12 mouse cellular contexts compared by ENCODE assay signal in genomic region chr13:95774966-95775696, GRCm38 (mm10).
DNase-seq lines count a peak whose midpoint lies in the region; ATAC-seq lines count a peak whose summit lies in the region.
"Had no signal": no experiment of that assay in that cellular context is flagged by ENCODE, and none has a peak within 500 bp of the region (broad histone marks: within the 10 kb centered on the region; RNA-seq: fewer than 3 reads in every experiment).

No protein-coding gene starts in this region.

- H3K4me1 ChIP-seq in hindbrain, embryonic 14.5 days (replicated peaks; ENCODE audit: control insufficient read depth, insufficient read depth, low read length), result peaks cover 12% of the 10 kb centered on the region
- peaks cover 13% of the 10 kb centered on the region; the same call in 1 of the 2 replicates for H3K4me1 ChIP-seq in neural tube, embryonic 11.5 days (ENCODE audit: control insufficient read depth, insufficient read depth, low read length)

- no peaks in the 10 kb centered on the region for H3K27me3 ChIP-seq in hindbrain, embryonic 14.5 days (ENCODE audit: control insufficient read depth, insufficient read depth, low read length)
- H3K27me3 ChIP-seq in neural tube, embryonic 11.5 days (ENCODE audit: control insufficient read depth, insufficient read depth, low read length), result no peaks in the 10 kb centered on the region
- H3K27me3 ChIP-seq: Patski had no signal

- peak; percentile 17 for DNase-seq in left cerebral cortex, postnatal 4 days
- no peak for DNase-seq in left cerebral cortex, adult 11 months (ENCODE audit: low spot score)
- peak; percentile 70 for DNase-seq in embryo, embryonic 10.5 days (ENCODE audit: low spot score)
- no peak for DNase-seq in hindbrain, embryonic 14.5 days (ENCODE audit: low spot score)
- peak; percentile 58 for DNase-seq in neural tube, embryonic 11.5 days (ENCODE audit: low spot score)
- no peak for DNase-seq in testis, postnatal 14 days (ENCODE audit: low spot score)
- DNase-seq in heart, postnatal 36 days, result no peak
- no peak for DNase-seq in heart, postnatal 4 days
- DNase-seq: heart, adult 2 months had no signal

- H3K9me3 ChIP-seq in hindbrain, embryonic 14.5 days (ENCODE audit: control insufficient read depth, low read length), result no peaks in the 10 kb centered on the region
- H3K9me3 ChIP-seq in neural tube, embryonic 11.5 days (ENCODE audit: control insufficient read depth, low read length), result no peaks in the 10 kb centered on the region

- WGBS in hindbrain, embryonic 14.5 days, result 21% methylated on average over 11 of the region's 11 CpGs
- WGBS in neural tube, embryonic 11.5 days, result 16% methylated on average over 11 of the region's 11 CpGs

- H3K36me3 ChIP-seq in hindbrain, embryonic 14.5 days (replicated peaks; ENCODE audit: control insufficient read depth, insufficient read depth), result no peaks in the 10 kb centered on the region
- H3K36me3 ChIP-seq in neural tube, embryonic 11.5 days (ENCODE audit: control insufficient read depth, insufficient read depth, low read length), result no peaks in the 10 kb centered on the region

- peak overlapping the region; percentile 2 for H3K27ac ChIP-seq in hindbrain, embryonic 14.5 days
- peak overlapping the region; percentile 45; the same call in 1 of the 2 replicates for H3K27ac ChIP-seq in neural tube, embryonic 11.5 days (ENCODE audit: low read depth, low read length)
- H3K27ac ChIP-seq: heart, adult 2 months; left cerebral cortex, adult 2 months had no signal

- ATAC-seq in hindbrain, embryonic 14.5 days (ENCODE audit: low FRiP score), result peak; percentile 61; the same call in 1 of the 2 replicates
- ATAC-seq in neural tube, embryonic 11.5 days (ENCODE audit: insufficient read depth, low FRiP score, low TSS enrichment), result peak; percentile 87
- ATAC-seq: inflammation-experienced regulatory T-cells, adult 6 months; Patski had no signal

- no peak overlapping the region for H3K4me3 ChIP-seq in hindbrain, embryonic 14.5 days (replicated peaks; ENCODE audit: low read length)
- no peak overlapping the region for H3K4me3 ChIP-seq in neural tube, embryonic 11.5 days (ENCODE audit: low read depth, low read length)
- H3K4me3 ChIP-seq: heart, adult 2 months; left cerebral cortex, adult 2 months had no signal

- H3K4me2 ChIP-seq in hindbrain, embryonic 14.5 days (replicated peaks), result 0 out of 2 replicates have a peak overlapping the region, but pooled peaks have one; percentile 5
- no peak overlapping the region for H3K4me2 ChIP-seq in neural tube, embryonic 11.5 days (ENCODE audit: low read depth)

- no peak overlapping the region for H3K9ac ChIP-seq in hindbrain, embryonic 14.5 days
- H3K9ac ChIP-seq in neural tube, embryonic 11.5 days (ENCODE audit: low read length), result no peak overlapping the region

- intact Hi-C loops in left cerebral cortex, postnatal 4 days (cut with DNase I), result loop anchor here (10.0 kb wide), 1 partner anchor 110 kb away; no protein-coding TSS in a partner anchor
- intact Hi-C loops in heart, postnatal 36 days (cut with DNase I), result loop anchor here (5.0 to 10.0 kb wide), 2 partner anchors 117 to 180 kb away; partner anchors contain the start of gene Iqgap2

Comparison
In these comparisons a context has a peak if more than half of its experiments do, and no peak if none do; other contexts are left out.
1. DNase-seq: peak in left cerebral cortex, postnatal 4 days (single experiment), embryo, embryonic 10.5 days (single experiment) and neural tube, embryonic 11.5 days (single experiment); none in left cerebral cortex, adult 11 months (single experiment), hindbrain, embryonic 14.5 days (single experiment), testis, postnatal 14 days (single experiment), heart, postnatal 36 days (0 of 2) and heart, postnatal 4 days (single experiment).